Mouse (Mus musculus) lung, postnatal 0 days (tissue): Measurements from ENCODE around the gene Pde4a.

Experiments used
- CTCF ChIP-seq: IDR thresholded peaks from 2 replicates; pipeline ENCODE4 v1.5.1; 2016; ENCODE audit warnings: antibody characterized with exemption, mild to moderate bottlenecking
- EP300 ChIP-seq: IDR thresholded peaks from 2 replicates; pipeline ENCODE4 v1.6.1; 2016; ENCODE audit warnings: antibody characterized with exemption, mild to moderate bottlenecking, control low read depth

DNA sequence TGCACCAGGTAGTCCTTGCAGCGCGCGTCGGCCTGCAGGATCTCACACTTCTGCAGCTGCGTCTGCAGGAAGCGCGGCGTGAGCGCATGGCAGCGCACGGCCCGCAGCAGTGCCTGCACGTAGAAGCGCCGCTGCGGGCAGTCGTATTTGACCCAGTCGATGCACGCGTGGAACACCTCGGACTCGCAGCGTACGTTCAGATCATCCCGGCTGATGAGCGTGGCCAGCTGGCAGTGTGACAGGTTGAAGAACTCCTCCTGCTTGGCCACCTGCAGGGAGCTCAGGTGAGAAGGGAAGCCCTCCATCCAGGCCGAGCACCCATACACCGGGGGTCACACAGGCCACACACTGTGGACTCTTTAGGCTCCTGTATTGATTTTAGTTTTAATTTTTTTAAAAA lies 68.3 kb downstream of the Pde4a start:
- TF ChIP-seq CTCF = no peak
- no peak for TF ChIP-seq EP300
